Mouse (Mus musculus) lung, adult 2 months (tissue): Measurements from ENCODE around the gene Cnpy1. TPM values are rescaled to one million over a fixed set of nuclear protein-coding genes. Genes with fewer than 3 reads are reported as not detected.

Source experiments
- DNase-seq: peaks from one replicate; pipeline ENCODE4 v3.0.0; 2022
- H3K4me1 ChIP-seq: fragments of 200-500 bp; 2 replicates; pipeline ENCODE4 v1.6.1; 2011; ENCODE audit warnings: low read length; ENCODE audit not compliant: control insufficient read depth, insufficient read depth
- H3K4me3 ChIP-seq: fragments of 200-500 bp; replicated peaks from 2 replicates; pipeline ENCODE3; 2011; ENCODE audit warnings: low read depth, mild to moderate bottlenecking, control low read depth, low read length; ENCODE audit errors: extremely low read depth
- CTCF ChIP-seq: fragments of 200-500 bp; IDR thresholded peaks from 2 replicates; pipeline ENCODE4 v1.5.1; 2011; ENCODE audit warnings: mild to moderate bottlenecking, low read length, control low read depth; ENCODE audit not compliant: insufficient read depth
- POLR2A ChIP-seq: fragments of 200-500 bp; IDR thresholded peaks from 2 replicates; pipeline ENCODE4 v1.6.1; 2011; ENCODE audit warnings: low read depth, mild to moderate bottlenecking, control low read depth, low read length, borderline replicate concordance; ENCODE audit errors: extremely low read depth
- WGBS: fragments of 180-500 bp; shearing (Covaris S2); methylation state at CpG from one replicate; pipeline ENCODE4 v1.1.7; 2018; 5-methylcytosine and 5-hydroxymethylcytosine counted together
- polyA plus RNA-seq: library from polyadenylated mRNA; depleted of rRNA; stranded (reverse); fragments of >200 nt; gene quantifications from 2 replicates; pipeline ENCODE4 v1.2.3, GENCODE M21; 2012

Cnpy1 gene
- polyA plus RNA-seq, 1 experiment = 0.04 TPM

DNA sequence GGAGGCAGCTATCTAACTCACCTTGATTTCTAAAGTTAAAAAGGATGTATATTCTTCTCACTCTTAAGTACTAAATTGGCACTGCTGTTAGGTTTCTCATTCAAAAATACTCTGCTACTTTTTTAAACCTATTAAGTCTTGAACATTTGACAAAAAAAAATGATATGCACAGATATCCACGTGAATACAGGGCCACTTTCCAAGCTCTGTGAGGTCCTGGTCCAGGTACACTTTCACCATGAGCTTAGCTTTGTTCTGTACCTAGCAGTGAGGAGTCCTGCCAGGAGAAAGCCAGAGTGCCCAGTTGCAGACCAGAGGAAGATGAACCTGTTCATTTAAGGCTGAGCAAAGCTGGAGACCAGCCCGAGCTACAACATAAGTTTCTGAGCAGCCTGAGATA lies 32.2 kb downstream of the Cnpy1 start:
- Histone ChIP-seq H3K4me1 (no peaks in the 10 kb centered on the region), H3K4me3 (no peak overlapping the region)
- DNase-seq = no peak
- TF ChIP-seq POLR2A (no peak), CTCF (no peak)
- 54% methylated on average over 2 of the region's 2 CpGs for WGBS

DNA sequence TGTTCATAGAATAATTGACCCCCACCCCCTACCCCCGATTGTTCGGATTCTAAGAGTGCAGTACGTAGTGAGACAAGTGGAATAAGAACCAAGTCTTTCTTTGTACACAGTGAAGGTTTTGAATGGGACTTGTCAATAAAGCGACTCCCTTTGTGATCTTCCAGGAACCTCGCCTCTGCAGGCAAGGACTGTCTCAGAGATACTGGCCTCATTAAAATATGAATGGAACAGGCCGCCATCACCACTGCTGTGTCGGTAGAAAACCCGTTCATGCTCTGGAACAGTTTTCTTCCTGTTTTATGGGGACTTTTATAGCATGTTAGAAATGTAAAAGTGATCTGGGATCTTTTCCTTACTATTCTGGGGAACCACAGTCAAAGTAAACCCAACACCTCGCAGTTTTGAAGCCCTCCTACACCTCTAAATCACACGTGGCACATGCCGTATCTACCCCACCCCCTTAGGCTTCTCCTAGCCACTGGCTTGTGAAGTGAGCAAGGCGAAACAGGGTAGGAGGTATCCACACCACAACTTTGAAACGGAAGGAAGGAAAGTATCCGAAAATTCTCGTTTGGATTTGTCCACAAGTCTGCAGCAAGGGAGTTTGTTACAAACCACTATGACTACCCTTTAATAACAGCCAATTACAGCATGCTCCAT lies 33.8 kb downstream of the Cnpy1 start:
- TF ChIP-seq POLR2A = no peak
- DNase-seq = no peak
- H3K4me1 ChIP-seq = no peaks in the 10 kb centered on the region
- H3K4me3 ChIP-seq = no peak overlapping the region
- 9% methylated on average over 15 of the region's 15 CpGs for WGBS

DNA sequence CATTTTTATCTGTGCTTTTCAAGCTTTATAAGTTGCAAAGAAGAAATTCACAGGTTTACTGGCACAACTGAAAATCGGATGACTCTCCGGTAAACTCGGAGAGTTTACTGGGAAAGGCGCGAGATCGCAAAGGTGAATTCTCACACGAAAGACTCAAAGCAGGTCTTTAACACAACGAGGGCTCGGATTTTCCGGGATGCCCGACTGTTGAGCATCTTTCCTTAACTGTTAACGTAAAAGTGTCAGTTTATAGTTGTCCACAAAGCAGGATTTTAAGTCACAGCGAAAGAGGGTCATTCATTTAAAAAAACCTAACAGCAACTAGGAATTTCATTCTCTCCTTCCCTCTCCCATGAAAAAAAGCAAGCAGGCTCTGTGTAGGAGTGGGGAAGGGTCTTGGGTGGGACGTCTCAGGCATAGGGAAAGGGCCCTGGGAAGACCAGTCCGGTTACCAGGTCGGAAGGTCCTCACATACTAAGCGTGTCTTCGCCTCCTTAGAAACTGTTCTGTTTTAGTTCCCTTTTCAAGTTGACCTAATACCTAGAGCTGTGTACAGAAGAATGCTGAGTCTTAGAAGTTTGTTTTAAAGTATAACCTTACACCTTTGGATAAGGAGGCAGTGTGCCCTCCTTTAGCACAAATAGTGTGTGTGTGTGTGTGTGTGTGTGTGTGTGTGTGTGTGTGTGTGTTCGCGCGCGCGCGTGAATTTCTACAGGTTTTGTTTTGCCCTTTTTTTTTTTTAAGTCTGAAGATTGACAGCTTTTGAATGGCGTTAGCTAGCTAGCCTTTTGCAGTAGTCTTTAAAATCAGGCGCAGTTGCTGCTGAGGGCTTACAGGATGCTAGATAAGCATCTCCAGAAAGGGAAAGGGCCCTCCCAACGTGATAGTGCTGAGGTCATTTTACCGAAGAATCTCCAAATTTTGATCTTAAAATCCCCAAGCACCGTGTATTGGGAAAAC lies 34.7 kb downstream of the Cnpy1 start:
- WGBS = 3% methylated on average over 29 of the region's 29 CpGs
- no peaks in the 10 kb centered on the region for H3K4me1 ChIP-seq
- TF ChIP-seq CTCF = no peak
- no peak for TF ChIP-seq POLR2A
- DNase-seq = no peak
- H3K4me3 ChIP-seq = no peak overlapping the region

DNA sequence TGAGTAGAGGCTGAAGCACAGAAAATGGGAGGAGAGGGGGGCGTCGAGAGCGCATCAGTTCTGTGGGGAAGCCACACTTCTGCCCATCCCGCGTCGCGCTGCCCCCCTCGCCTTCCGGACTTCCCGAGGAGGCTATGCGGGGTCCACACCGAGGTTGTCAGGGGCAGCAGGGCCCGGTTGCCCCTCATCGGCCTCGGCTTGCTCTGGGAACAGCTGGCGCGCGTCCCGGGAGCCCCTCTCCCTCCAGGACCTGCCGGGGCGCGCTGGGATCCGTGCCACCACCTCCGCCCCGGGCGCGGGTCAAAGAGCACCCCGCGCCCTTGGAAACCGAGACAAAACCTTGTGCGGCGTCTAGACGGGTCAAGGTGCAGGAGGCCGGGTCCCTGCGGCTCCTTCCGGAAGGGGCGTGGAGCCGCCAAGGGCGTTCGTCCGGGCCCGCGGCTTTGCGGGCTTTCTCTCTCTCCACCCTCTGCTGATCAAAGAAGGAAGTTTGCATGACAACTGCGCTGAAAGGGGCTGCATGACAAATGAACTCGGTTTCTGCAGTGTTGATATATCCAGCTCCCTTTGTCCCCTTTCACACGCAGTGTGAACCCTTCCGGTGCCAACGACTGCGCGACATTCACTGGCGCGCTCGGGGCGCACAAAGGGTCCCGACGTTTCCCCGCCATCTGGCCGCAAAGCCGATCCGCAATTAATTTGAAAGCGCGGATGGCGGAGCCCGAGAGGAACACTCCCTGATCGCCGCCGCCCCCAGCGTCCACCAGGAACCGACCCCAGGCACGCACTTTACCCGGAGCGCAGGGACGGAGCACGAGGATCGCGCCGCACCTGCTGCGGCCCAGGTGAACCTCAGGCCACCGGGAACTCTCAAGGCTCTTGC lies 35.8 kb downstream of the Cnpy1 start:
- Histone ChIP-seq H3K4me3 (no peak overlapping the region), H3K4me1 (no peaks in the 10 kb centered on the region)
- TF ChIP-seq CTCF (no peak), POLR2A (no peak)
- WGBS = under 1% methylated on average over 80 of the region's 80 CpGs
- no peak for DNase-seq

DNA sequence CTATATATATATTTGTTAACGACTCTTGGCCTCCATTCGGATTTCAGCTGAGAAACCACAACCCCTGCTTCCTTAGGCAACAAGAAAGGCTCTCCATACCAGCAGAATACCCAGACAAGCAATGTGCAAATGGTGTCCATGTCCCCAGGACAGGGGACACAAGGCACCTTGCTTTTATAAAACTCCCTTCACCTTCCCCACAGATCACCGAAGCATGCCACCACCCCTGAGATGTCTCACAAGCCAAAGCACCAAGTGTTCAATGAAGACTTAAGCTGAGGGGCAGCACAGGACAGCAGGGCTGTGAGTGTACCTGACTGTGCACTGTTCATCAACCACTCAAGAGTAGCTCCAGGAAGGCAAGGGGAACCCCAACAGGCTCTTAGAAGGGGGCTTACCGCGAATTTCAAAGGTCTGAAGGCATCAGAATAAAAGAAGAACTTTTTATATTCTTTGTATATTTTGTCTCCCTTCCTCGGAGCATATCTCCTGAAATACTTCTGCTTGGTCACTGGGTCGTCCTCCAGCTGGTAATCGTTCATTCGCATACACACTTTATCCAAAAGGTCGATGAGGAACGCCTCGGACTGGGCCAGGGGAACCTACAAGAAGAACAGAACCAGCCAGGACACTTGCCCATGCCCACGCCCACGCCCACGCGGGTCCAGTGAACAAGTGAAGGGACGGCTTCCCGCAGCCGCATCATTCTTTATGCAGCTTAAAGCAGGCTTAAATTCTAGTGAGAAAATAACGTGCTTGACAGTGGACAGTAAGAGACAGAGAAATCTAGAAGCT lies 36.7 kb downstream of the Cnpy1 start:
- no peak for TF ChIP-seq POLR2A
- TF ChIP-seq CTCF = no peak
- no peak for DNase-seq
- Histone ChIP-seq H3K4me3 (no peak overlapping the region), H3K4me1 (no peaks in the 10 kb centered on the region)
- WGBS = 11% methylated on average over 20 of the region's 20 CpGs

DNA sequence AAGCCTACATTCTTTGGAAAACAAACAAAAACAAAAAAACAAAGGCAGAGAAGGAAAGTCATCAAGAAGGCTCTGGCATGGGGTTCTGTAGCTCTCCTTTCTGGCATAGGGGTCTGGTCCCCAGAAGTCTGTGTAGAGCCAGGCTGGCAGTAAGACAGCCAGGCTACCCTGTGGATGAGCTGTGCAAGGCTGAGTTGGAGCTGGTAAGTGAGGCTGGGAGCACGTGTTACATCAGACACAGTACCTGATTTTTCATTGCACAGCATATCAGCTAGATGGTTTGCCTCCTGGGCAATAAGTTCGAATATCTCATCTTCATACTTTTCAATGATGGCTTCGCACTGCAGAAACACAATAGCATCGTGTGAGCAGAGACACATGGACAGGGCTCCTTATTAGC lies 38.6 kb downstream of the Cnpy1 start:
- no peak for TF ChIP-seq CTCF
- TF ChIP-seq POLR2A = no peak
- 67% methylated on average over 4 of the region's 4 CpGs for WGBS
- Histone ChIP-seq H3K4me3 (no peak overlapping the region), H3K4me1 (no peaks in the 10 kb centered on the region)
- no peak for DNase-seq

DNA sequence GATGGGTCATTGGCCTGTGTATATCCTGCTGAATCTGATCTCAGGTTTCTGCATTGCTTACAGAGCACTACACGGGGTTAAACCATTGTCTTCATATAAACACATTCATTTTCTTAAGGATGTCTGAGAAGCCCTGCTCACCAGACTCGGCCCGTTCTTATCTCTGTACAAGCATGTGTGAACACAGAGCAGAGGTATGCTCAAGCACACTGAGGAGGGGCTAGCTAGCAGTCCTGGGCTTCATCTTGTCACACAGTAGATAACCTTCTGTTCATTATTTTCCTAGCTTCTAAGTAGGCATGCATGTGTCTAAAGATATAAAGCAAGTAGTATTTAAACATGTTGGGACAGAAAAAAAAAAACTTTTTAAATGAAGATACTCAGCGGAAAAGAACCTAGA lies 39.2 kb downstream of the Cnpy1 start:
- H3K4me1 ChIP-seq = no peaks in the 10 kb centered on the region
- WGBS = 24% methylated on average over 4 of the region's 4 CpGs
- no peak for DNase-seq
- TF ChIP-seq CTCF = no peak
- no peak for TF ChIP-seq POLR2A
- no peak overlapping the region for H3K4me3 ChIP-seq

DNA sequence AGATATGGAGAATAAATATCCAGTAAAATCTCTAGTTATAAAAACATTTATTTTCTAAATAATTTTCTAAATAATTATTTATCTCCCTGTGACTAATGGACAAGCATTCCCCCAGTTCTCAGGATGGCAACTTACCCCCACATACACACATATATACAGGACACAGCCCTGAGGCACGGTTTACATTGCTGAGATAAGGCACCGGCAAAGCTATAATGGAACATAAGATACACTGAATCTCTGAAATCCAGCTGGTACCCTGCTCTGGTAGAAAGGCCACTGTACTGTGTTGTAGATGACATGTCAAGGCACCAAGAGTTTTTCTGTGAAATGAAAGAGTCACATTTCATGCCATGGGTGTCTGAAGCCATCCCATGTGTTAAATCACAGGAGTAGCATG lies 40.9 kb downstream of the Cnpy1 start:
- DNase-seq = no peak
- H3K4me1 ChIP-seq = no peaks in the 10 kb centered on the region
- 41% methylated on average over 2 of the region's 2 CpGs for WGBS

More for the DNA sequence above, 40.9 kb downstream of the Cnpy1 start:
- TF ChIP-seq POLR2A = no peak
- no peak for TF ChIP-seq CTCF
- H3K4me3 ChIP-seq = no peak overlapping the region
